Mouse (Mus musculus) heart, adult 8-10 months (tissue): Measurements from ENCODE around the gene Cd109. TPM values are rescaled to one million over a fixed set of nuclear protein-coding genes. Genes with fewer than 3 reads are reported as not detected.

Experiments used
- DNase-seq: peaks from one replicate; pipeline ENCODE4 v3.0.0; 2022; ENCODE audit warnings: low spot score
- total RNA-seq, 4 experiments: library from RNA; stranded (reverse); gene quantifications; 2 replicates each; pipeline ENCODE4 v1.2.4; 2022

The Cd109 gene
- total RNA-seq, 4 experiments from 2014 or later: 0.50 to 1.2 (median 0.70) TPM

GRCm38 (mm10) chr9:78641386-78641785 lies 26.0 kb downstream of the Cd109 start:
- DNase-seq: no peak

DNA sequence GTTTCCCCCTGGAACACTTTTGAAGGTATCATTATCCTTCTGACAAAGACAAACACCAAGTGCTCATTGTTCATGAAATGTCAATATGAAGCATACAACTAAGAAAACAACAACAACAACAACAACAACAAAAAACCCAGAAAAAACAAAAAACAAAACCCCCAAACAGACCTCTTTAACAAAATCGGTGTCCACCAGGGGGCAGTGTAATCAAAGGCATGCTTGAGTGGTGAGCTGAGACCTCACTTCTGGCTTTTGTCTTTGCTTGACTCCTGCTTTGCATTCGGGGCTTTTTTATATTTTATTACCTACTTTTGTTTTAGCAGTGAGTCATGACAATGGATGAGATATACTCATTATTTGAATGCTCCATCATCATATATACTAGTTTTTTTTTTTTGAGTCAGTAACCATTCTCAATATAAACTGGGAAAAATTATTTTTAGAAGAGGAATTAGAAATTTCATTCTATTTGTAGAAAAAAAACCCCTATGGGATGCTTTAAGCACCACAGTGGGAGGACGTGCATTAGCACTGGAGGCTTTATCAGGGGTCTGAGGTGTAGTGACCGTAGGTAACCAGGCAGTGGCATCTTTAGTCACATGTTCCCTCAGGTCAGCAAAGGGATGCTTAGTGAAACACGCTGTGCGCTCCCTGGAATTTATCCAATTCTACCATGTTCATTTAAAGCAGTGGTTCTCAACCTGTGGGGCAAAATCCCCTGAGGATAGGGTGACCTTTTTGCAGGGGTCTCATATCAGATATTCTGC lies 30.8 kb downstream of the Cd109 start:
- peak; percentile 11 for DNase-seq

DNA sequence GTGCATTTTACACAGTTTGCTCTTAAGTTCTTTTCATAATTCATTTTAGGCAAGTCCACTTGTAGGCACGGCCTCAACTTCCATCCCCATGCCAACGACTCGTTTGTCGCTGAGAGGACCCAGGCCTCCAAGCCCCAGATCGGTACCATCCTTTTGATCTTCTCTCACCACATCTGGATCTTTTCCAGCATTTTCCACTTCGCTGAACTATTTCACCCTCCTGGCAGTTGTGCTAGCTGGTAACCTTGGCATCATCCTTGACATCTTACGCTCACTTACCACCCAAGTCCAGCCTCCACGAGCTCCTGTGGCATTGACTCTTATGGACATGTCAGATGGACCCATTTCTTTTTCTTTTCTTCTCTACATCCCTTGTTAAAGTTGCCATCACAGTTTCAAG lies 33.3 kb downstream of the Cd109 start:
- no peak for DNase-seq

- no peak for DNase-seq
Measured at GRCm38 (mm10) chr9:78649398-78649797, 34.1 kb downstream of the Cd109 start.

GRCm38 (mm10) chr9:78657564-78657963 lies 42.2 kb downstream of the Cd109 start:
- no peak for DNase-seq

DNA sequence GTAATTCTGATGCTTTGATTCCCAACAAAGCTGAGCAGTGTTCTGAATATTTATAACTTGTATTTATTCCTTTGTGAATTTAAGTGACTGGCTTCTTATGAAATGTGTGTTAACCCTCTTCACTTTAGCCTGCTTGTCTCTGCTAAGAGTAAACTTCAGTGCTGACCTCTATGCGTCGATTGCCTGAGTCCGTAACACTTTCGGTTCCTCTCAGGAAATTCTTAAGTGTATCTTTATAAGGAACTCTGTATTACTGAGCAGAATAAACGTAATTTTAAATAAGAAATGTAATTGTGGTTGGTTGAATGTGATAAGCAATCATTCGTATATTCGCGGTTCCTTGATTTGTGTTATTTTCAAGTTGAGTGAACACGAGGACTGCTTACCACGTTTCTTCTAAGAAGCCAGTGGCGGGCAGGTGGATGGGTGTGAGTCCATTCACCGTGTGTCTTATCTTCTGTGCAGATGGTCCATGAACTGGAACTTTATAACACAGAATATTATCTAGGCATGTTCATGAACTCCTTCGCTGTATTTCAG lies 56.2 kb downstream of the Cd109 start:
- no peak for DNase-seq

- DNase-seq: peak; percentile 19
Measured at GRCm38 (mm10) chr9:78700691-78701090, 85.3 kb downstream of the Cd109 start.

GRCm38 (mm10) chr9:78702509-78703239 lies 87.3 kb downstream of the Cd109 start:
- DNase-seq: no peak

GRCm38 (mm10) chr9:78720888-78721798 lies 105.8 kb downstream of the Cd109 start:
- DNase-seq: no peak

DNA sequence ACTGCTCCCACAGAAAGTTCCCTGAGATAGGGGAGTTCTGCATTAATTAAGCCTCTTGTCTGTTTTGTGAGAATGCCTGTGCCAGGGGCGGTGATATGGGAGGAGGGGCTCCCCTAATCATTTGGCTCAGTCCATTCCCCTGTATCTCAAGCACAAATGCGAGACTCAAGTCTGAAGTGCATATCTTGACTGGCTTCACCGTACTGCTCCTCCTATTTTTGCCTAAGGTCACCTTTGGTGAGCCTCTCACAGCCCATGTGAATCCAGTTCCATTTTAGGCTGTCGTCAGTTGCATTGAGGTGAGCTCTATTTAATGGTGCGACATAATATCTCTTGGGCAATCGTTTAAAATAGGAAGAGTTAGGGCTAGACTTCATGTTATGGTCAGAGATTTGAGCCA lies 116.6 kb downstream of the Cd109 start:
- no peak for DNase-seq

DNA sequence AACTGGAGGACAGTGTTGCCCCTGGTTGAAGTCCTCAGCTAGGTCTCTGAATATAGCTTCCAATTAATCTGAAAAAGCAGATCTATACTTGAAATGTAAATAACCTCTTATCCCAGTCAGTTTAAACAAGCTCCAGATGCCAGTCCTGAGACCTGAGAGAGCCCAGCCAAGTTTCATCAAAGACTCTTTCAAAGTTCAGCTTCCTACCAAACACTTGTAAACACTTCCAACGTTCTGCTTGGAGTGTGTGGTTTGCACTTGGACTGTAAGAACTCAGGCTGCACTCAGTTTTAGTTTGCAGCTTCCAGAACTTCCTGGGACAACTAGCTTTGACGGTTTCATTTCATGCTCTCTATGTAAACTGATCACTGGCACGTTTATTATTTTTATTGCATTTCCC lies 120.2 kb downstream of the Cd109 start:
- DNase-seq: no peak

- DNase-seq: no peak
Measured at GRCm38 (mm10) chr9:78742012-78742411, 126.7 kb downstream of the Cd109 start.

GRCm38 (mm10) chr9:78750246-78750645 lies 134.9 kb downstream of the Cd109 start:
- peak; percentile 35 for DNase-seq

Other genes with a start within 250 kb of the Cd109 start
- not detected for gene Dppa5a, start 247.4 kb upstream of the Cd109 start, total RNA-seq
- gene Ooep, start 236.8 kb upstream of the Cd109 start, total RNA-seq: not detected
- not detected for gene Ddx43, start 219.8 kb upstream of the Cd109 start, total RNA-seq
- under 1 TPM; 0.16 to 0.44 (median 0.28) TPM for gene Cgas, start 172.3 kb upstream of the Cd109 start, total RNA-seq
- 10 to 100 TPM; 23.6 to 29.9 (median 27.6) TPM for gene Mto1, start 167.3 kb upstream of the Cd109 start, total RNA-seq
- gene Gm17324, start 166.8 kb upstream of the Cd109 start, total RNA-seq: not detected
- 100 to 1,000 TPM; 830 to 950 (median 884) TPM for gene Eef1a1, start 126.4 kb upstream of the Cd109 start, total RNA-seq
- gene Slc17a5, start 27.5 kb upstream of the Cd109 start, total RNA-seq: 1 to 10 TPM; 4.5 to 7.4 (median 5.8) TPM